Mouse (Mus musculus) colon, adult 2 months (tissue): ENCODE results near the gene H6pd. TPM values are rescaled to one million over a fixed set of nuclear protein-coding genes. Genes with fewer than 3 reads are reported as not detected.

Experiments used
- polyA plus RNA-seq: library from polyadenylated mRNA; depleted of rRNA; stranded (reverse); fragments of >200 nt; gene quantifications from 2 replicates; pipeline ENCODE4 v1.2.3, GENCODE M21; 2012; rRNA removed

Gene H6pd
- 37.2 and 37.7 TPM in 2 replicates for polyA plus RNA-seq

DNA sequence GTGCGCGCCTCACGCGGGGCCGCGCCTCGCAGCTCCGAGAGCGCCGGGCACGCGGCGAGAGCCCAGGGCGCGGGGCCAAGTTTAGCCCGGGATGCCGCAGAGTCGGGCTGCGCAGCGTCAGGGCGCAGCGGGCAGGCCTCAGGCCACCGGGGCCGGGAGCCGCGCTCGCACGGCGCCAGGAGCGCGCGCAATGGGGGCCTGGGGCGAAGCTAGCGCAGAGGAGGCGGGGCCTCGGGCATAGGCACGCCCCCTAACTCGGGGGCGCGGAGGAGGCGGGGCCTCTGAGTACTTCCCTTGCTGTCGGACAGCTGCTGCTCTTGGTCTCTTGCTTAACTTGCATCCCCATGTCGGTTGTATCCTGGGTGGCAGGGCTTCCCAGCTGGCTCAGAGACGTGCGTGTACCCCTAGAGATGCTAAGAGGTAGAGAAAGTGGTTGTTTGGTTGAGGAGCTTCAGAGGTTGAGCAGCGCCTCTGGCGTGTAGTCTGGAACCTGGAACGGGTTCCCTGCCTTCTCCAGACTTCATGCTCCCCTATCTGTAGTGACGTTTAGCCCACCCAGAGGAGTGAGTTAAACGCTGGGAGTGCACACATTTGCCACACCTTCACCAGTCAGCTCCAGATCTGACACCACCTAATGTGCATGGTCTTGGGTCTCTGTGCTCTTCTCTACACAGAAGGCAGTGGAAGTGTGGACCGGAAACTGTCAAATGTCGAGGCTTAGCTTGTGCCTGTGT, at the start of gene H6pd:
H6pd (minus strand) TSS at position 171 of the 734 bp plus-strand sequence.

GRCm38 (mm10) chr4:149954893-149955439, 53.9 kb downstream of the H6pd start, which contains the start of gene Spsb1:
Spsb1 (minus strand) TSS chr4:149955043.

Other genes starting within 250 kb of the H6pd start
- gene Slc25a33, start 234.7 kb downstream of the H6pd start, polyA plus RNA-seq = 13.2 and 16.9 TPM in 2 replicates
- 16.8 and 20.3 TPM in 2 replicates for gene Spsb1, start 54.0 kb downstream of the H6pd start, polyA plus RNA-seq
- gene Gpr157, start 78.3 kb upstream of the H6pd start, polyA plus RNA-seq = 2.0 and 2.2 TPM in 2 replicates
- gene Slc2a5, start 110.3 kb upstream of the H6pd start, polyA plus RNA-seq = 2.2 and 3.7 TPM in 2 replicates
- gene Slc2a7, start 139.9 kb upstream of the H6pd start, polyA plus RNA-seq = 0.34 TPM in 1 of 2 replicates, not detected in the other
- gene Car6, start 192.3 kb upstream of the H6pd start, polyA plus RNA-seq = not detected in 2 replicates
- 273 and 536 TPM in 2 replicates for gene Eno1, start 227.7 kb upstream of the H6pd start, polyA plus RNA-seq